Mouse (Mus musculus) heart, embryonic 12.5 days (tissue): ENCODE data around the gene C1qtnf4. TPM values are rescaled to one million over a fixed set of nuclear protein-coding genes. Genes with fewer than 3 reads are reported as not detected.

Source experiments
- ATAC-seq: fragments of 200-750 bp; cut with Nextera tagmentation; 2 replicates; pipeline ENCODE4 v1.8.0; 2017; ENCODE audit warnings: moderate TSS enrichment, moderate library complexity; ENCODE audit not compliant: insufficient number of reproducible peaks, low FRiP score
- H3K27ac ChIP-seq: fragments of 300-500 bp; sonication (generic); 2 replicates; pipeline ENCODE4 v1.5.1; 2016; ENCODE audit warnings: mild to moderate bottlenecking, moderate library complexity; ENCODE audit not compliant: poor library complexity, severe bottlenecking
- H3K27me3 ChIP-seq: fragments of 300-500 bp; sonication (generic); replicated peaks from 2 replicates; pipeline ENCODE4 v1.6.1; 2016; ENCODE audit warnings: mild to moderate bottlenecking, moderate library complexity
- H3K36me3 ChIP-seq: fragments of 300-500 bp; sonication (generic); 2 replicates; pipeline ENCODE4 v1.6.1; 2016; ENCODE audit warnings: mild to moderate bottlenecking, moderate library complexity
- H3K4me1 ChIP-seq: fragments of 300-500 bp; sonication (generic); replicated peaks from 2 replicates; pipeline ENCODE4 v1.6.1; 2016; ENCODE audit warnings: mild to moderate bottlenecking
- H3K4me2 ChIP-seq: fragments of 300-500 bp; sonication (generic); 2 replicates; pipeline ENCODE4 v1.6.1; 2016; ENCODE audit warnings: mild to moderate bottlenecking, moderate library complexity
- H3K4me3 ChIP-seq: fragments of 300-500 bp; sonication (generic); 2 replicates; pipeline ENCODE4 v1.5.1; 2016; ENCODE audit warnings: mild to moderate bottlenecking
- H3K9ac ChIP-seq: fragments of 300-500 bp; sonication (generic); 2 replicates; pipeline ENCODE4 v1.6.1; 2016; ENCODE audit warnings: mild to moderate bottlenecking, moderate library complexity
- H3K9me3 ChIP-seq: fragments of 300-500 bp; sonication (generic); replicated peaks from 2 replicates; pipeline ENCODE4 v1.6.1; 2016; ENCODE audit warnings: mild to moderate bottlenecking, moderate library complexity
- WGBS: fragments of 180-500 bp; shearing (Covaris S2); methylation state at CpG from one replicate; pipeline ENCODE4 v1.1.7; 2016; 5-methylcytosine and 5-hydroxymethylcytosine counted together
- polyA plus RNA-seq: library from polyadenylated mRNA; unstranded; fragments of >200 nt; fragmentation: Nextera tagmentation; extraction: Ambion mirVana; gene quantifications from 2 replicates; pipeline ENCODE4 v1.2.1, GENCODE M21; 2016

Gene C1qtnf4
- polyA plus RNA-seq, result 16.5 and 18.9 TPM in 2 replicates

DNA sequence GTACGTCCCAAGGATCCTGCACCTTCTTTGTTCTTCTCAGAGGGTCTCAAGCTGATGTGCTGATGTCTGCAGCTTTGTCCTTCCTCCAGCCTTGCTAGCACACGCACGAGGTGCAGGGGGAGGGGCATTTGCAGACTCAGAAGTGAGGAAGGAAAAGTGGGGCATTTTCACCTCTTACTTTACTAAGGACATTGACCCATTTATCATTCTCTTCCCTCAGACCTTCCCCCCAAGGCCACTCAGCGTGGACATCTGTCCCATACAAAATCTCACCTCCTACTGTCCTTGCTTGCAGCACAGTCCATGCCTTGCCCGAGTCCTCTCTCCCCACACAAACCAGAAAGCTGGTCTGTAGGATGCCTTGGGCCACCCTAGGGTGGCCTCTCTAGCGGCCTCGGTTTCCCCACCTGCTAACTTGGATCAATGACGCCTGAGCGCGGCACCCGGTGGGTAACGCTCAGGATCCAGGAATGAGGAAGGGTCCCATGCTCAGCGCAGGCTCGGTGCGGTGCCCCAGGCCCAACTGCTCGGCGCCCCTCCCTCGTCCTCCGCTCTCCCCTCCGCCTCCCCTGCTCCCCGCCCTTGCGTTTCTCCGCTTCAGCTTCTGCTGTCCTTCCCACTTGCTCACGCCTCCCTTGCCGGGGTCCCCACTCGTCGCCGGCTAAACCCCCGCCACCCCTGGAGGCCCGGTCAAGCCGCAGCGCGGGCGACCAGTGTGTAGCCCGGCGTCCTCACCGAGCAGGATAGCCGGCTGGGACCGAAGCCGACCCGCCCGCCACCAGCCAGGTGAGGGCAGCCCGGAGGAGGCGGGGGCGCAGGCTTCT, at the start of gene C1qtnf4:
C1qtnf4 (plus strand) TSS at position 643 of the 824 bp plus-strand sequence.
- H3K36me3 ChIP-seq, result no peaks in the 10 kb centered on the region
- peaks cover 38% of the 10 kb centered on the region for H3K27me3 ChIP-seq
- H3K9ac ChIP-seq, result peak within 1 kb of the TSS; percentile 76
- 0 out of 2 replicates have a peak, but pooled peaks cover 3% of the 10 kb centered on the region for H3K9me3 ChIP-seq
- H3K4me3 ChIP-seq, result peak within 1 kb of the TSS; percentile 55
- peak within 1 kb of the TSS; percentile 81 for H3K4me2 ChIP-seq
- 3% methylated on average over 45 of the region's 45 CpGs for WGBS
- H3K27ac ChIP-seq, result no peak within 1 kb of the TSS
- ATAC-seq, result no peak
- peaks cover 46% of the 10 kb centered on the region for H3K4me1 ChIP-seq

DNA sequence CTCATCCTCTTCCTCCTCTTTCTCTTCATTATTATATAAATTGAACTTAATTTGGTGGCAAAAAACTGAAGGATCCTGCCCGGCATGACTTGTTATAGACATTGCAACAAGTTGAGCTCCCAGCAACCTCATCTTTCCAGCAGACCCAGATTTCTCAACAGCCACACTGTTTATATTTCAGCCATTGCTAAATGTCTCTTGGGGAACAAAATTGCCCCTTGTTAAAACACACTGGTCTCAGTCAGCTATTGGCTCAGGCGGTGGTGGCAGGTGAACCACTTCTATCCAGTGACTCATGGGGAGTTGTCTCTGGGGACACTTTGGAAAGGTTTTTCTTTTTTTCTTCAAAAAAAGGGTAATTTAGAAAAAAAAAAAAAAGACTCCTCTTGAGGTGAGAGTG, 47.0 kb upstream of the C1qtnf4 start:
- no peak for ATAC-seq

DNA sequence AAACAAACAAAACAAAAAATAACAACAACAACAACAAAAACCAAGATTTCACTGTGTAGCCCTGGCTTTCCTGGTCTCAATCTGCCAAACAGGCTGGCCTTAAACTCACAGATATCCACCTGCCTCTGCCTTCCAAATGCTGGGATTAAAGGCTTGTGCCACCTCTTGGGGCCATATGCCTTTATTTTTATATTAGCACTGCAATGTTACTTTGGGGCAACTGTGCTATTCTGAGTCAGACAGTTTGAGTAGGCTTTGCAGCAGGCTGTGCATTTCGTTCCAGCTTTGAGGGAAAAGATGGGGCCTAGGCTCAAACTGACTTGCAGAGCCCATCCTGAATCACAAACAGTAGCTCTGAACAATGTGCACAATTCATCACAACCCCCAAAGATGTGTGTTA, 42.0 kb upstream of the C1qtnf4 start:
- Histone ChIP-seq H3K27ac (no peak overlapping the region), H3K9ac (no peak overlapping the region; the same call in 1 of the 2 replicates), H3K9me3 (no peaks in the 10 kb centered on the region), H3K4me3 (no peak overlapping the region), H3K4me1 (peaks cover 6% of the 10 kb centered on the region; the same call in 1 of the 2 replicates), H3K27me3 (no peaks in the 10 kb centered on the region), H3K36me3 (no peaks in the 10 kb centered on the region), H3K4me2 (no peak overlapping the region)
- WGBS, result 65% methylated on average over 1 of the region's 1 CpGs
- no peak for ATAC-seq

More for the DNA sequence above, 47.0 kb upstream of the C1qtnf4 start:
- Histone ChIP-seq H3K4me1 (no peaks in the 10 kb centered on the region), H3K9me3 (no peaks in the 10 kb centered on the region), H3K4me3 (no peak overlapping the region), H3K4me2 (no peak overlapping the region), H3K27ac (no peak overlapping the region), H3K36me3 (no peaks in the 10 kb centered on the region), H3K9ac (no peak overlapping the region), H3K27me3 (no peaks in the 10 kb centered on the region)
- WGBS, result 78% methylated on average over 2 of the region's 2 CpGs

DNA sequence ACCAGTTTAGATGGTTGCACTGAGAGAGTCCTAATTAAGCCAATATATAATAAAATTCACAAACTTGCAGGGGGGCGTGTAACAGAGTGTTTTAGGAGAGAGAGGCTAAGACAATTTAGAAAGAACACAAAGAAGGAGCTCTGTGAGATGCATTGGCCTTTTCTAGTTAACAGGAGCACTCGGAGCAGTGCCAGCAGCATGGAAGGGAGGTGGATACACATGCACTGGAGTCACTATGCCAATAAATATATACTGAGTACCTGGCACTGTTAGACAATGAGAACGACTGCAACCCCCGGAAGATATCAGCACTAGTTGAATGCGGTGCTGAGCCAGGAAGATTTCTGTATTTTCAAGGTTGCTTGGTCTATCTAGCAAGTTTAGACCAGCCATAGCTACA, 41.4 kb upstream of the C1qtnf4 start:
- Histone ChIP-seq H3K27me3 (no peaks in the 10 kb centered on the region), H3K9me3 (no peaks in the 10 kb centered on the region), H3K4me1 (peaks cover 6% of the 10 kb centered on the region; the same call in 1 of the 2 replicates), H3K27ac (no peak overlapping the region), H3K4me3 (no peak overlapping the region), H3K4me2 (no peak overlapping the region), H3K9ac (no peak overlapping the region), H3K36me3 (peaks cover 1% of the 10 kb centered on the region; the same call in 1 of the 2 replicates)
- no peak for ATAC-seq
- 74% methylated on average over 5 of the region's 5 CpGs for WGBS

DNA sequence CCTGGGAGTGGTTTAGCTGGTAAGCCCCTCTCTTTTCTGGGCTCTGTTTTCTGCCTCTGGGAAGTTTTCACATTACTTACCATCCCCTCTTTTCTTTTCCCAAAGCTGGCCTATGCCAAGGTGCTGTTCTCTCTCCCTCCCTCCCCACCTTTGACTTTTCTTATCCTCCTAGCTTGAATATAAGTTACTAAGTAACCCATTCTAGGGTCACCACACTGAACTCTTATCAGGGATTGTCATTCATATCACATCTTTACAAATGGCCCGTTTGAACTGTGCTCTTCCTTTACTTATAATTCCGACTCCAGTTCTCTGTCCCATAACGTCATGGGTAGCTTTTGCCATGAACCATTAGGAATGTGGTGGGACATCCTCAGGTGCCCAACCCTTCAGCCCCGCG, 40.4 kb upstream of the C1qtnf4 start:
- Histone ChIP-seq H3K4me2 (no peak overlapping the region), H3K27ac (no peak overlapping the region), H3K36me3 (peaks cover 9% of the 10 kb centered on the region), H3K4me3 (no peak overlapping the region), H3K9me3 (no peaks in the 10 kb centered on the region), H3K9ac (no peak overlapping the region), H3K27me3 (no peaks in the 10 kb centered on the region), H3K4me1 (peaks cover 6% of the 10 kb centered on the region; the same call in 1 of the 2 replicates)
- no peak for ATAC-seq
- WGBS, result 73% methylated on average over 5 of the region's 5 CpGs

DNA sequence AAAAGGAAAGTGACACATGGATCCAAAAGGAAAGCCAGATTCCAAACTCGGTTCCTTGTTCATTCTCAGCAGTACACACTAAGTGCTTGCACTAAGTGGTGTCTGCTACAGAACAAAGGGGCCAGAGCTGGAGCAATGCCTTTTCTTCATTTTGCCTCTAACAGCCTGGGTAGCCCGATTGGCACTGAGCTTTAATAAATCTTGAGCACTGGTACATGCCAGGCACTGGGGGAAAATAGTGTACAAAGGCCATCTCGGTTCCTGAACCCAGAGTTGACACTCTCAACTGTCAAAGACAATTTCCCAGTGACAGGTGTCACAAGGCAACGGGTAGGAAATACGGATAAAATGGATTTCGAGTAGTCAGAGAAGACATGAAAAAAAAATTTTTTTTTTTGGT, 39.5 kb upstream of the C1qtnf4 start:
- ATAC-seq, result no peak
- no peaks in the 10 kb centered on the region for H3K27me3 ChIP-seq
- peaks cover 6% of the 10 kb centered on the region; the same call in 1 of the 2 replicates for H3K4me1 ChIP-seq
- H3K4me3 ChIP-seq, result peak overlapping the region; percentile 85
- H3K27ac ChIP-seq, result peak overlapping the region; percentile 85
- peak overlapping the region; percentile 73 for H3K4me2 ChIP-seq
- peaks cover 18% of the 10 kb centered on the region for H3K36me3 ChIP-seq
- 50% methylated on average over 6 of the region's 6 CpGs for WGBS
- H3K9ac ChIP-seq, result no peak overlapping the region
- no peaks in the 10 kb centered on the region for H3K9me3 ChIP-seq

DNA sequence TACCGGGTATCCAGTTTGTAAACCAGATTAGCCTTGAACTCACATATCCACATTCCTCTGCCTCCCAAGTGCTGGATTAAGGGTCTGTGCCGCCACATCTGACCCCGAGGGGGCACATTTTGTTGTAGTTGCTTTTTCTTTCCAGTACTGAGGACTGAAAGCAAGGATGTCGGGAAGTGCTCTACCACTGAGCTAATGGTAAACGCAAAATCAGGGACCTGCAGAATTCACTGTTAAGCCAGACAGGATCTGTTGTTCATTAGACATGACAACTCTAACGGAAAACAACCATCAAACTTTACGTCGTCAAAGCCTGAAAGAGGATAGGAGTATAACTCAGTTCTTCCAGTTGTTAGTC, 39.1 kb upstream of the C1qtnf4 start:
- H3K9ac ChIP-seq, result peak overlapping the region; percentile 71
- peak overlapping the region; percentile 85 for H3K27ac ChIP-seq
- peaks cover 22% of the 10 kb centered on the region for H3K36me3 ChIP-seq
- 2% methylated on average over 8 of the region's 8 CpGs for WGBS
- peaks cover 6% of the 10 kb centered on the region; the same call in 1 of the 2 replicates for H3K4me1 ChIP-seq
- H3K9me3 ChIP-seq, result no peaks in the 10 kb centered on the region
- no peaks in the 10 kb centered on the region for H3K27me3 ChIP-seq
- H3K4me2 ChIP-seq, result peak overlapping the region; percentile 73
- peak overlapping the region; percentile 85 for H3K4me3 ChIP-seq
- ATAC-seq, result peak; percentile 9; the same call in 1 of the 2 replicates

DNA sequence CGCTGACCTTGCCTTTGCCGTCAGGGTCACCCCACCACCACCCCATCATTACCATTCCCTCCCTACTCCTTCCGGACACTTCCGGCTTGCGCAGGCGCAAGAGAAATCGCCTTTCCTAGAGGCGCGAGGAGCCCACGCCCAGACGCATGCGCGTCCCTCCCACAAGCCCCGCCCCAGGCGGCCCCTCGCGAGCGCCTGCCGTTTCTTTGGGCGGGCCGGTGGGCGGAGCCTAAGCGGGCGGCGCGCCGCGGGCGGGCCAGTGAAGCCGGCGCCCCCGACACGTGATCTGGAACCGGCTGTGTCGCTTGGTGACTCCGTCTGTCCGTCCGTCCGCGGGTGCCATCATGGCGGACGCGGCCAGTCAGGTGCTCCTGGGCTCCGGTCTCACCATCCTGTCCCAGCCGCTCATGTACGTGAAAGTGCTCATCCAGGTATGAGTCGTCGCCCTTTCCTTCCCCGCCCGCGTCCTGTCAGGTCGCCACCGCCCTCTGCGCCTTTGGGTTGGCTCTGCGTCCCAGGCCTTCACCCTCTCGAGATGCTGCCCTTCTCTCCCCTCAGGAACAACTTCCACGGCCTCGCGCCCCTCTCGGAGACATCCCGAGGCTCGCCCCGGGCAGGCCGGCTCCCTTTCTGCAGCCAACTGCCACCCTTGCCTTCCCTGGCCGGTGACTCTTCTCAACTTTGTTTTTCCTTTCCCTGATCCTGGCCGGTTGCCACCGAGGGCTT, 38.5 kb upstream of the C1qtnf4 start, which contains the start of gene Mtch2:
Mtch2 (plus strand) TSS at position 201 of the 726 bp plus-strand sequence.
- WGBS, result under 1% methylated on average over 66 of the region's 67 CpGs
- H3K27me3 ChIP-seq, result no peaks in the 10 kb centered on the region
- H3K4me1 ChIP-seq, result peaks cover 6% of the 10 kb centered on the region; the same call in 1 of the 2 replicates
- H3K36me3 ChIP-seq, result peaks cover 28% of the 10 kb centered on the region
- H3K4me2 ChIP-seq, result peak within 1 kb of the TSS; percentile 74
- no peaks in the 10 kb centered on the region for H3K9me3 ChIP-seq
- H3K27ac ChIP-seq, result peak within 1 kb of the TSS; percentile 85
- peak within 1 kb of the TSS; percentile 88 for H3K9ac ChIP-seq
- peak; percentile 96 for ATAC-seq
- peak within 1 kb of the TSS; percentile 85 for H3K4me3 ChIP-seq

DNA sequence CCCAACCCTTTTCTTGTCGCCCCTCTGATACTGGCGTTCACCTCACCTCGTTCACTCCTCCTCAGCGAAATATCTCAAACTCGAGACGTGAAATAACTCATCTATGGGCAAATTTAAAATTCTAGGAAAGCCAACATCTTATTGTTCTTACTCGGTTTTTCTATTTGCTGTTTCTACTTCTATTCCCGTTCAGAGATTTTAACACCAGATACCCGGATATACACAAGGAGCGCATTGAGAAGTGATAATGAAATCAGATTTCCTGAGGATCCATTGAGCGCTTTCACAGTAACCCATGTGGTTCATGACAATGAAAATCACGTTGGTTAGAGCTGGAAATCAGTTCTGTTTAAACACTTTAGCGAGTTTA, 38.0 kb upstream of the C1qtnf4 start:
- Histone ChIP-seq H3K27ac (peak overlapping the region; percentile 85), H3K27me3 (no peaks in the 10 kb centered on the region), H3K36me3 (peaks cover 32% of the 10 kb centered on the region), H3K9ac (peak overlapping the region; percentile 88), H3K4me1 (peaks cover 6% of the 10 kb centered on the region; the same call in 1 of the 2 replicates), H3K4me2 (peak overlapping the region; percentile 74), H3K4me3 (peak overlapping the region; percentile 85), H3K9me3 (no peaks in the 10 kb centered on the region)
- WGBS, result under 1% methylated on average over 13 of the region's 13 CpGs
- ATAC-seq, result no peak

DNA sequence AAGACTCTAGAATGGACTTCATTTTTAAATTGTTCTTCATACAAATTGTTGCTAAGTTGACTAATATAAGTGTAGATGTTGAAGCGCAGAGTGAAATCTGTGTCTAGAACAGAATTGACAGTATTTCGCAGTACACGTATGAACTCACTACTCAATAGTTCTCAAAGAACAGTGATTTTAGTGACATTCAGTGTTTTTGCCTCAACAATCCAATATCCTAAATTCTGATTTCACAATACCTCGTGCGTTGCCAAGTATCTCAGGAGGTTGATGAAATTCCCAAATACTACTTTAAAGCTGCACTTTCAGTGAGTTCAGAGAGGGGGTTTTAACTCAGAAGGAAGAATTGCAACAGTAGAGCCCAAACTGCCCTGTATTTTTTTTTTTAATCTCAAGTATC, 37.3 kb upstream of the C1qtnf4 start:
- no peaks in the 10 kb centered on the region for H3K27me3 ChIP-seq
- H3K36me3 ChIP-seq, result peaks cover 39% of the 10 kb centered on the region
- peaks cover 6% of the 10 kb centered on the region; the same call in 1 of the 2 replicates for H3K4me1 ChIP-seq
- WGBS, result 91% methylated on average over 5 of the region's 5 CpGs
- peak overlapping the region; percentile 74 for H3K4me2 ChIP-seq
- ATAC-seq, result no peak
- H3K27ac ChIP-seq, result no peak overlapping the region
- no peaks in the 10 kb centered on the region for H3K9me3 ChIP-seq
- H3K9ac ChIP-seq, result no peak overlapping the region
- H3K4me3 ChIP-seq, result peak overlapping the region; percentile 85; the same call in 1 of the 2 replicates

DNA sequence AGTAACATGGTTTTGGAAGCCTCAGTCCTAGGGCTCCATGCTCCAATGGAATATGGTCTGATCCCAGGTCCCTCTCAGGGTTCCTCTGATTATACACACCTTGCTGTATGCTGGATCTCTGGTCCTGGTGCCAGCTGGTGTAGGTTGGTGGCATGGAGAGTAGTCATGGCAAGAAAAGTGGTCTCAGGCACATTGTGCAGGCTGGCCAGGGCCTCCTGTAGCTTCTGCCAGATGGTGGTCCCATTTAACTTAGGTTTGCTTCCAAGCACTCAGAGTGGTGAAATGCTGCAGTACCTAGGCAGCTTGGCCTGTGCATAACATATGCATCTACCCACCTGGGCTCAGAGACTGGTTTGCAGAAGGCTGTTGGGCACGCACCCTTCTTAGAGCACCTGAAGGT, 35.3 kb upstream of the C1qtnf4 start:
- Histone ChIP-seq H3K4me2 (no peak overlapping the region), H3K9ac (no peak overlapping the region), H3K27me3 (no peaks in the 10 kb centered on the region), H3K27ac (no peak overlapping the region), H3K4me1 (peaks cover 6% of the 10 kb centered on the region; the same call in 1 of the 2 replicates), H3K36me3 (peaks cover 58% of the 10 kb centered on the region), H3K9me3 (no peaks in the 10 kb centered on the region), H3K4me3 (no peak overlapping the region)
- 92% methylated on average over 1 of the region's 1 CpGs for WGBS
- ATAC-seq, result no peak
